Mouse (Mus musculus): ENCODE results near the gene Ndufa6. TPM values are rescaled to one million over a fixed set of nuclear protein-coding genes. Genes with fewer than 3 reads are reported as not detected.
A peak's percentile ranks its signal among the peaks of the same experiment; 100 is the strongest.

The Ndufa6 gene
- total and polyA plus RNA-seq, 3 experiments, result 235 to 417 TPM; not detected in 1

GRCm38 (mm10) chr15:82348258-82348998 lies 5.7 kb downstream of the Ndufa6 start:
- H3K9ac ChIP-seq (ENCODE audit: control insufficient read depth, low read depth, low read length, poor library complexity, severe bottlenecking), result no peak overlapping the region
- H3K27ac ChIP-seq (ENCODE audit: control insufficient read depth, low read depth, low read length), result no peak overlapping the region
- peak; percentile 19 for DNase-seq (ENCODE audit: low read depth, low spot score)
- no peak overlapping the region for H3K4me3 ChIP-seq (ENCODE audit: control insufficient read depth in 1 of 2, insufficient read depth in 1 of 2, low read depth in 2 of 2, low read length in 2 of 2)
- no peaks in the 10 kb centered on the region for H3K27me3 ChIP-seq (ENCODE audit: control insufficient read depth in 1 of 2, insufficient read depth in 2 of 2, low read length in 2 of 2)
- peak; percentile 56; the same call in 1 of the 2 replicates for TF ChIP-seq ZMIZ1 (IDR thresholded peaks at IDR 0.05; ENCODE audit: low read depth, low read length)
- TF ChIP-seq MYC (IDR thresholded peaks at IDR 0.05; ENCODE audit: low read depth, low read length), result no peak
- TF ChIP-seq HCFC1 (IDR thresholded peaks at IDR 0.05; ENCODE audit: low read depth, low read length), result no peak
- no peak for TF ChIP-seq RCOR1 (IDR thresholded peaks at IDR 0.05; ENCODE audit: low read depth, low read length)
- TF ChIP-seq ZKSCAN1 (IDR thresholded peaks at IDR 0.05; ENCODE audit: low read depth, low read length), result no peak
- TF ChIP-seq KAT2A (conservative IDR thresholded peaks at IDR 0.05; ENCODE audit: low read depth, low read length), result no peak
- TF ChIP-seq TAL1 (IDR thresholded peaks at IDR 0.05; ENCODE audit: low read length), result peak; percentile 29; the same call in 1 of the 2 replicates
- no peak for TF ChIP-seq USF2 (IDR thresholded peaks at IDR 0.05; ENCODE audit: borderline replicate concordance in 1 of 2, insufficient read depth in 1 of 2, low read depth in 1 of 2, low read length in 2 of 2)
- TF ChIP-seq SIN3A (IDR thresholded peaks at IDR 0.05; ENCODE audit: low read length), result no peak
- H3K79me2 ChIP-seq (ENCODE audit: control insufficient read depth, insufficient read depth, low read length, poor library complexity), result peaks cover 42% of the 10 kb centered on the region
- peaks cover 12 to 63% of the 10 kb centered on the region in 2 experiments for H3K4me1 ChIP-seq (ENCODE audit: control insufficient read depth in 1 of 2, insufficient read depth in 2 of 2, low read length in 2 of 2)
- H3K36me3 ChIP-seq (ENCODE audit: control insufficient read depth in 1 of 2, insufficient read depth in 2 of 2, low read length in 2 of 2), result peaks cover 0 to 54% of the 10 kb centered on the region in 2 experiments; a peak in 2 of 4 replicates
- H3K9me3 ChIP-seq (replicated peaks; ENCODE audit: insufficient read depth, low read length), result no peaks in the 10 kb centered on the region

GRCm38 (mm10) chr15:82347852-82348251 lies 6.3 kb downstream of the Ndufa6 start:
- DNase-seq (ENCODE audit: low read depth, low spot score), result peak; percentile 9
- no peak for TF ChIP-seq MAFK (IDR thresholded peaks at IDR 0.05; ENCODE audit: borderline replicate concordance, low read depth, low read length)
- TF ChIP-seq SMC3 (IDR thresholded peaks at IDR 0.05; ENCODE audit: low read depth, low read length), result no peak
- Histone ChIP-seq H3K9ac (ENCODE audit: control insufficient read depth, low read depth, low read length, poor library complexity, severe bottlenecking) (peak overlapping the region; percentile 73; the same call in 1 of the 2 replicates), H3K9me3 (replicated peaks; ENCODE audit: insufficient read depth, low read length) (no peaks in the 10 kb centered on the region), H3K4me1 (ENCODE audit: control insufficient read depth in 1 of 2, insufficient read depth in 2 of 2, low read length in 2 of 2) (peaks cover 15 to 65% of the 10 kb centered on the region in 2 experiments), H3K27ac (ENCODE audit: control insufficient read depth, low read depth, low read length) (peak overlapping the region; percentile 87; the same call in 1 of the 2 replicates), H3K79me2 (ENCODE audit: control insufficient read depth, insufficient read depth, low read length, poor library complexity) (peaks cover 42% of the 10 kb centered on the region), H3K36me3 (ENCODE audit: control insufficient read depth in 1 of 2, insufficient read depth in 2 of 2, low read length in 2 of 2) (peaks cover 0 to 57% of the 10 kb centered on the region in 2 experiments; a peak in 2 of 4 replicates), H3K27me3 (ENCODE audit: control insufficient read depth in 1 of 2, insufficient read depth in 2 of 2, low read length in 2 of 2) (no peaks in the 10 kb centered on the region), H3K4me3 (ENCODE audit: control insufficient read depth in 1 of 2, insufficient read depth in 1 of 2, low read depth in 2 of 2, low read length in 2 of 2) (no peak overlapping the region; a peak in 1 of 4 replicates)

GRCm38 (mm10) chr15:82347303-82347676 lies 6.8 kb downstream of the Ndufa6 start:
- H3K27me3 ChIP-seq (ENCODE audit: control insufficient read depth in 1 of 2, insufficient read depth in 2 of 2, low read length in 2 of 2), result no peaks in the 10 kb centered on the region
- peaks cover 43% of the 10 kb centered on the region for H3K79me2 ChIP-seq (ENCODE audit: control insufficient read depth, insufficient read depth, low read length, poor library complexity)

More at GRCm38 (mm10) chr15:82347303-82347676, 6.8 kb downstream of the Ndufa6 start:
- Histone ChIP-seq H3K36me3 (ENCODE audit: control insufficient read depth in 1 of 2, insufficient read depth in 2 of 2, low read length in 2 of 2) (peaks cover 0 to 59% of the 10 kb centered on the region in 2 experiments; a peak in 2 of 4 replicates), H3K9ac (ENCODE audit: control insufficient read depth, low read depth, low read length, poor library complexity, severe bottlenecking) (peak overlapping the region; percentile 73), H3K4me1 (ENCODE audit: control insufficient read depth in 1 of 2, insufficient read depth in 2 of 2, low read length in 2 of 2) (peaks cover 19 to 65% of the 10 kb centered on the region in 2 experiments), H3K9me3 (replicated peaks; ENCODE audit: insufficient read depth, low read length) (no peaks in the 10 kb centered on the region), H3K4me3 (ENCODE audit: control insufficient read depth in 1 of 2, insufficient read depth in 1 of 2, low read depth in 2 of 2, low read length in 2 of 2) (peak overlapping the region; percentile 67 to 83), H3K27ac (ENCODE audit: control insufficient read depth, low read depth, low read length) (peak overlapping the region; percentile 87)
- no peak for TF ChIP-seq HCFC1 (IDR thresholded peaks at IDR 0.05; ENCODE audit: low read depth, low read length)
- TF ChIP-seq MXI1 (IDR thresholded peaks at IDR 0.05; ENCODE audit: low read depth, low read length), result peak; percentile 70; the same call in 1 of the 2 replicates
- no peak for TF ChIP-seq TAL1 (IDR thresholded peaks at IDR 0.05; ENCODE audit: low read length)
- TF ChIP-seq MYC (IDR thresholded peaks at IDR 0.05; ENCODE audit: low read depth, low read length), result peak; percentile 43; the same call in 1 of the 2 replicates
- TF ChIP-seq MAZ (IDR thresholded peaks at IDR 0.05; ENCODE audit: low read depth, low read length), result no peak
- 0 out of 2 replicates have a peak, but pooled peaks have one; percentile 23 for TF ChIP-seq USF1 (IDR thresholded peaks at IDR 0.05; ENCODE audit: low read depth, low read length)
- TF ChIP-seq RCOR1 (IDR thresholded peaks at IDR 0.05; ENCODE audit: low read depth, low read length), result no peak
- peak; percentile 45; the same call in 1 of the 2 replicates for TF ChIP-seq POLR2AphosphoS5 (IDR thresholded peaks at IDR 0.05; ENCODE audit: borderline replicate concordance, low read depth, low read length)
- no peak for TF ChIP-seq USF2 (IDR thresholded peaks at IDR 0.05; ENCODE audit: borderline replicate concordance in 1 of 2, insufficient read depth in 1 of 2, low read depth in 1 of 2, low read length in 2 of 2)
- TF ChIP-seq GABPA (IDR thresholded peaks at IDR 0.05; ENCODE audit: low read depth, low read length), result no peak
- 0 out of 2 replicates have a peak, but pooled peaks have one; percentile 33 for TF ChIP-seq ZMIZ1 (IDR thresholded peaks at IDR 0.05; ENCODE audit: low read depth, low read length)
- TF ChIP-seq MAX (IDR thresholded peaks at IDR 0.05; ENCODE audit: low read length), result peak; percentile 64
- peak; percentile 52 for DNase-seq (ENCODE audit: low read depth, low spot score)
